In the genomic region with DNA sequence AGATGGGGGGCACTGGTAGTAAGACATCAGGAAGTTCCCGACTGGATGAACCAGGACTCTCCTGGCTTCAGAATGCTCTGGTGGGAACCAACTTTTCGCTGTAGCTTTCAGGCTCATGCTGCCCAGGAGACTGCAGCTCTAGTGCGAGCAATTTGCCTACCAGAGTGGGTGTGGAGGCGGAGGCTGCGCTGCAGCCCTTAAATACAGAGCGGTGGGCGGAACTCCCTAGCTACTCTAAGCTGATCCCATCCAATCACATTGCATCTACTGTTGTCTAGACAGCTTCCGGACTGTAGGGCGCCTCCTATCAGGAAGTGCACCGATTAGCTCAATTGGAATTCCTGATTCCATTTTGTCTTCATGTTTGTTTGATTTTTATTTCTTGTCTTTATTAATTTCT, we compare ENCODE assay signal across 21 mouse cellular contexts.
"Had no signal": no experiment of that assay in that cellular context is flagged by ENCODE, and none has a peak within 500 bp of the region (broad histone marks: within the 10 kb centered on the region; RNA-seq: fewer than 3 reads in every experiment).

No protein-coding gene starts in this region.

- ATAC-seq: liver, postnatal 0 days; lung, postnatal 0 days; midbrain, embryonic 13.5 days; midbrain, embryonic 15.5 days had no signal

- H3K4me3 ChIP-seq: liver, embryonic 13.5 days; liver, embryonic 15.5 days; lung, embryonic 15.5 days; midbrain, embryonic 13.5 days; midbrain, embryonic 15.5 days; neural tube, embryonic 12.5 days had no signal

- H3K27ac ChIP-seq: liver, embryonic 13.5 days; liver, embryonic 15.5 days; lung, embryonic 15.5 days; macrophage; midbrain, embryonic 13.5 days; midbrain, embryonic 15.5 days; neural tube, embryonic 12.5 days had no signal

- H3K9ac ChIP-seq: liver, embryonic 13.5 days; liver, embryonic 15.5 days; liver, postnatal 0 days; lung, embryonic 15.5 days; midbrain, embryonic 13.5 days; midbrain, embryonic 15.5 days; neural tube, embryonic 12.5 days had no signal

- H3K4me1 ChIP-seq: liver, embryonic 13.5 days; liver, embryonic 15.5 days; lung, embryonic 15.5 days; midbrain, embryonic 13.5 days; midbrain, embryonic 15.5 days; neural tube, embryonic 12.5 days had no signal

- H3K9me3 ChIP-seq: liver, embryonic 15.5 days; lung, embryonic 15.5 days; midbrain, embryonic 15.5 days had no signal

- DNase-seq: liver, embryonic 13.5 days; liver, postnatal 0 days; lung, adult 2 months; lung, postnatal 14 days; lung, postnatal 36 days; retina, postnatal 1 day; right cerebral cortex, adult 18-20 months; right cerebral cortex, postnatal 25 days; right cerebral cortex, postnatal 4 days; spleen, adult 18-20 months; thymus, adult 2 months; thymus, postnatal 25 days; thymus, postnatal 4 days had no signal

- H3K4me2 ChIP-seq: liver, embryonic 13.5 days; liver, embryonic 15.5 days; lung, embryonic 15.5 days; midbrain, embryonic 11.5 days; midbrain, embryonic 13.5 days; midbrain, embryonic 15.5 days; neural tube, embryonic 12.5 days had no signal

- H3K27me3 ChIP-seq: liver, embryonic 13.5 days; liver, embryonic 15.5 days; lung, embryonic 15.5 days; midbrain, embryonic 13.5 days; midbrain, embryonic 15.5 days; neural tube, embryonic 12.5 days had no signal

- H3K36me3 ChIP-seq: liver, embryonic 13.5 days; liver, embryonic 15.5 days; lung, embryonic 15.5 days; midbrain, embryonic 13.5 days; midbrain, embryonic 15.5 days; neural tube, embryonic 12.5 days had no signal
